Mouse (Mus musculus) lung, adult 2 months (tissue): ENCODE measurements around the gene Qdpr.

Experiments used
- CTCF ChIP-seq: fragments of 200-500 bp; IDR thresholded peaks from 2 replicates; pipeline ENCODE4 v1.5.1; 2011; ENCODE audit warnings: mild to moderate bottlenecking, low read length, control low read depth; ENCODE audit not compliant: insufficient read depth
- POLR2A ChIP-seq: fragments of 200-500 bp; IDR thresholded peaks from 2 replicates; pipeline ENCODE4 v1.6.1; 2011; ENCODE audit warnings: low read depth, mild to moderate bottlenecking, control low read depth, low read length, borderline replicate concordance; ENCODE audit errors: extremely low read depth

DNA sequence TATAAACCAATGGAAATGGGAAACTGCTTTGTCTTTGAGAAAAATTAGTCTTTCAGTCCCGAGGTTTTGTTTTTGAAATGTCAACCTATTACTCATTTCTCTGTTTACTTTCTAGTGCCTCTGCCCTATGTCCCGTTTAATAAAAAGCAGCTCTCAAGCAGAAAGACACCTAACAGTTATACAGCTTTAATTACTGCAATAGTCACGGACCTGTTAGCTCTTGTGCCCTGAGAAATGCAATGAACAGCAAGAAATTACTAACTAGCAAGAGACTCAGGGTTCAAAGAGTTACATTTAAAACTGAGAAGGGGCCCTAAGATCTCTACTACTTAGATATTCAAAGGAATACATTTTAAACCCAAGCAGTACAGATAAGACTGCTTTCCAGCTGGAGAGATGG is 8.3 kb downstream of the Qdpr start:
- TF ChIP-seq CTCF (no peak), POLR2A (no peak)
